Mouse (Mus musculus): Measurements from ENCODE around the gene Mcu. TPM values are rescaled to one million over a fixed set of nuclear protein-coding genes. Genes with fewer than 3 reads are reported as not detected.

The Mcu gene
- total RNA-seq, 2 experiments from 2014 or later, result 39.5 to 57.3 TPM

GRCm38 (mm10) chr10:59539533-59539875 is 77.0 kb downstream of the Mcu start:
- ATAC-seq (replicated peaks; ENCODE audit: poor library complexity), result peak; percentile 71

- 0 out of 2 replicates have a peak, but pooled peaks have one; percentile 5 for ATAC-seq (replicated peaks; ENCODE audit: poor library complexity)
These were observed 77.5 kb downstream of the Mcu start for GRCm38 (mm10) chr10:59538767-59539532.

DNA sequence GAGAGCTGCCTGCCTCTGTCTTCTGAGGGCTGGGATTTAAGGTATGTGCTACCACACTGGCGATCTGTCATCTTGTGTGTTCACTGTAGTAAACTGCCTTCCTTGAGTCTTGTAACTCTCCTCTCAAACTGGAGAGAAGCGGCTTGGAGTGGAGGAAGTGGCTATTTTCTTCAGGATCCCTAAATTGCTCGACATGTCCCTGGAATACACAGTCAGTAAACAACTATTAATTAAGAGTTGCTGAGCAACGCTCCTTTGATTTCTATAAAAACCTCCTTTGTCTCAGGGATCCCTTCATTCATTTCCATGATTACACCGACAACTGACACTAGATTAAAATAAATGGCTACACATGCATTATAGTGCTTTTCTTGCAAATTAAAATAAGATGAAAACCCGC is 78.4 kb downstream of the Mcu start:
- no peak for ATAC-seq (replicated peaks; ENCODE audit: poor library complexity)

GRCm38 (mm10) chr10:59537579-59537978 is 78.9 kb downstream of the Mcu start:
- no peak for ATAC-seq (replicated peaks; ENCODE audit: poor library complexity)

- ATAC-seq (replicated peaks; ENCODE audit: poor library complexity), result no peak
These were observed 84.2 kb downstream of the Mcu start for GRCm38 (mm10) chr10:59532256-59532655.

DNA sequence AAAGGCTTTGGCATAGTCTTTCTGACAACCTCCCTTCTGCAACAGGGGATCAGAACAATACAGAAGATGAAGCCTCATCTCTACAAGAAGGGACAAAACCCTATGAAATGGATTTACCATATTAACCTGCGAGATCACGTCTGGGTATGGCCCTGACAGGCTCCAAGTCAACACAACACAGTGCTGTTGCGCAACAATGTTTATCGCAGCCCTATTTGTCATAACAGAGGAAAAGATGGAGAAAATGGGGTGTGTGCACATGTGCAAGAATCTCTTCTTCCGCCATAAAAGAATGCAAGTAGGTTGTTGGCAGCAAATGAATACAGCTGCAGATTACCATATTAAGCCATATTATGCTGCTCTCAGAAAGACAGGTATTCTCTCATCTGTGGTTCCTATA is 88.7 kb downstream of the Mcu start:
- ATAC-seq (replicated peaks; ENCODE audit: poor library complexity), result no peak

- ATAC-seq (replicated peaks; ENCODE audit: poor library complexity), result no peak
These were observed 89.2 kb downstream of the Mcu start for GRCm38 (mm10) chr10:59527311-59527710.

- no peak for ATAC-seq (replicated peaks; ENCODE audit: poor library complexity)
These were observed 91.8 kb downstream of the Mcu start for GRCm38 (mm10) chr10:59524675-59525074.

GRCm38 (mm10) chr10:59523826-59524331 is 92.6 kb downstream of the Mcu start:
- ATAC-seq (replicated peaks; ENCODE audit: poor library complexity), result no peak

DNA sequence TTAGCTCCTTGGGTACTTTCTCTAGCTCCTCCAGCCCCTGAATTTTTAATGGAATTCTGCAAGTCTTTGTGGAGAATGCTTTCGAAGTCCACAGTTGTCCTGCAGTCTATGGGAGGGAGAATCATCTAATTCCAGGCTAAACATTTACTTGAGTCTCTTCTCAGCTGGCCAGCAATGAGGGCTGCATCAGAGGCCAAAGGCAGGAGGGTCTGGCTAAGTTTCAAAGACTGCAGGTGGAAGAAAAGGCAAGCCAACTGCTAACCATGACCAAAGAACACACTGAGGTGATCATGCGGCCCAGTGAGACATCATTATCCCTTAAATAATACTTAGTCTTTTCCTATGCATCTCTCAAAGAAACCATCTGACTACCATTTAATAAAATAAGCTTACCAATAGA is 95.8 kb downstream of the Mcu start:
- ATAC-seq (replicated peaks; ENCODE audit: poor library complexity), result no peak

GRCm38 (mm10) chr10:59519411-59519810 is 97.1 kb downstream of the Mcu start:
- ATAC-seq (replicated peaks; ENCODE audit: poor library complexity), result no peak

- no peak for ATAC-seq (replicated peaks; ENCODE audit: poor library complexity)
These were observed 99.3 kb downstream of the Mcu start for GRCm38 (mm10) chr10:59517201-59517600.

DNA sequence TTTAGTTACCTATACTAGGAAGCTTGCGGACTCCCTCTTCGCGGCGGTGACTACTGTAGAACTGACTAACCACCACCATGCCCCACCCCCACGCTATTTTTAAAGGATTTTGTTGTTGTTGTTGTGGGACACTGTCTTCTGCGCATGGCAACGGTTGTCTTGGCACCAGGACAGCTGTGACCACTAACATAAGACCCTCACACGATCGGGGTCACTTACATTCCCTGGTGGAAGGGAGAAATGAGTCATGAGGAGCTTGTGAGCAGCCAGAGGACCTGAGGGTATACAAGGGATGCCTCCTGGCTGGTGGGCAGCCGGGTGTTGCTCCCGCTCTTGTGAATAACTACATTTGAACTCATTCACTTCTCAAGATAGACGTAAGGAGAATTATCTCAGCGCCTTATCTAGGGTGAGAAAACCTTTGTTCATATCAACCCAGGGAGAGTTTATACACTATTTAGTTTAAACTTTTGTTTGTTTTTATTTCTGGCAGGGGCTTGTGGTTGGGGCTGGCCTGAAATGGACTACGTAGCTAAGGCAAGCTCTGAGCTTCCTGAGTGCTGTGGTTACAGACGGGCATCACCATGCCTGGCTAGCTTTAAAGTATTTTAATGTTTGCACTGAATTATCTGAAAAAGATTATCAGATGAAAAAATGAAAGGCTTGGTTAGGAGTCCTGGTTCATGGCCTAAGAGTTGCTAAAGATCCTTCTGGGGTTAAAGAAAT is 101.6 kb downstream of the Mcu start:
- no peak for ATAC-seq (replicated peaks; ENCODE audit: poor library complexity)

DNA sequence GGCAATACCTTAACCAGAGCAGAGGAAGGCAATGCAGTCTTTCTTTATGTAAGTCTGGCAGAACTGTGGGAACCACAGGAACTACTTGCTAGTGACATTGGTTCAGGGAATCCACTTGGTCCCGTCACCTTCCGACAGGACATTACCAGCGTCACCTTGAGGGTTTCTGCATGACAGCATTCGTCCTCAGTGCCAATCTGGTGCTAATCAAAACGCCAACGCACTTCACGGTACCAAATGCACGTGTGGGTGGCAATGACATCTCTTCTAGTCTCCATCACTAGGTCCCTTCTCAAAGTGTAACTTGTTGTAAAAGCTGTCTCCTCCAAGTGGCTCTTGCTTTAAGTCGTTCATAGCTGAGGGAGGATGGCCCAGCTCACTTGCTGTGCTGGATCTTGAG is 104.3 kb downstream of the Mcu start:
- no peak for ATAC-seq (replicated peaks; ENCODE audit: poor library complexity)

DNA sequence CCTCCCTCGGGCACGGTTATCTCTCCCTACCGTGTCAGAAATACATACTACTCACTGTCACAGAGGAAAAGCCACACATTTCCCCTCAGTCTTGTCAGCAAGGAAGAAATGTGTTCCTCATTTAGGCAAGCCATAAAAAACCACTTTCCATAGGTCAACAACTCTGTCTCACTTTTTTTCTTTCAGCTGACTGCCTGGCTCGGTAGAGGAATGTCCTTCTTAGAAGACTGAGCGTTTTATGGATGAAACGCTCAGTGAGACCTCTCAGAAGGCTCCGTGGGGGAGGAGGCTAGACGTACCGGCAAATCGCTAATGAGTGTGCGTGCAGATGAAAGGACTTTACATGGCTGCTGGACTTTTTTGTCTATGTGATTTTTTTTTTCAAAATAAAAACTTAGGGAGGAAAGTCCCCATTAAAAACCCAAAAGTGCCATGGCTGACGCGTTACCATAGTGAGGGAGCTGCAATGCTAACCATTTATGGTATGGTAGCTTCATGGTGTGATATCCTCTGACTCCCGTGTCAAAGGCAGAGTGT is 105.0 kb downstream of the Mcu start:
- ATAC-seq (replicated peaks; ENCODE audit: poor library complexity), result peak; percentile 69

GRCm38 (mm10) chr10:59510713-59511426 is 105.6 kb downstream of the Mcu start:
- no peak for ATAC-seq (replicated peaks; ENCODE audit: poor library complexity)

DNA sequence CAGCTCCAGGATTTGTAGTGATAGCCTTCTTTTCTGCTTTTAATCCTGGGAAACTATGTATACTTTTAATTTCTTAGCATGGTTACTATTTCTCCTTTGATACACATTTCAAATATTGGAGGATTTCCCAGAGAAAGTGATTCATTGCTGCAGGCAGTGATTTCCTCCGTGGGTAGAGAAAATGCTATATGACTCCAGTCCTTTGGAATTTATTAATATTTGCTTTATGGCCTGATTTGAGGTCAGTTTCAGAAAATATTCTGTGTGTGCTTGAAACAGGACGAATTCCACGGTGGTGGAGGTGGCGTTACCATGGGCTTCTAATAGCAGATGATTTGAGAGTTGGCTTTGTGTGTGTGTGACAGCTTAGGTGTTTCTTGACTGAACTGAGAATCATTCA is 107.3 kb downstream of the Mcu start:
- ATAC-seq (replicated peaks; ENCODE audit: poor library complexity), result no peak

DNA sequence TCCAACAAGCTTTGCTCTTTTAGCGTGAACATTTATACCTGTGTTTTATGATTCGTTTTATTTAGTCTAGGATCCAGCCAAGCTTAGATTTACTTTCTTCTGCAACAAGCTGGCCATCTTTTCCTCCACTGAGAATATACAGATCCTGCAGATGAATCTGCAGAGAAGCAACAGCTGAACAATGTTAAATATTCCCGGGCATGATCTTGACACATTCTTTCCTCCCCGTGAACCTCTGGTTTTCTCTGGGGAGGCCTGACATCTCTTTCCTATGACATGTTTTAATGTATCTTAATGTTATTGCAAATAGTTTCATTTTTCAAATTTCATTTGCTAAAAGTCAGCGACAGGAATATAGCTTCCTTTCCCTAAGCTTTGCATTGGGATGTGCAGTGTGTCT is 109.8 kb downstream of the Mcu start:
- ATAC-seq (replicated peaks; ENCODE audit: poor library complexity), result no peak

DNA sequence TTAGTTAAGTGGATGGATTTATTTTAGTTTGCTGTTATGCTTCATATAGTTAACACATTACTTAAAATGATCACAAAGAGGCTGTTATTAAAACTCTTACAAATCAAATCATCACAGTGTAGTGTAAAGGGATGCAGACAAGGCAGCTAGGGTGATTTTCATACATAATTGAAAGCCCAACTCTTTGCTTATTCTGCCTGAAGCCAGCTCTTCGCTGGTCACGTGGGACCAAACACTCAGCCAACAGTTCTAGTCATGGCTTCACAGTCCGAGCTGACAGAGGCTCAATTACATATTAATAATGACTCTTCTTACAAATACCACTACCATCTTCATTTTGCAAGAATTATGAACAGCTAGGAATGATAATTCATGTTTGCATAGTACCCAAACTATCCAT is 112.2 kb downstream of the Mcu start:
- no peak for ATAC-seq (replicated peaks; ENCODE audit: poor library complexity)

- ATAC-seq (replicated peaks; ENCODE audit: poor library complexity), result no peak
These were observed 112.9 kb downstream of the Mcu start for GRCm38 (mm10) chr10:59503433-59504210.

DNA sequence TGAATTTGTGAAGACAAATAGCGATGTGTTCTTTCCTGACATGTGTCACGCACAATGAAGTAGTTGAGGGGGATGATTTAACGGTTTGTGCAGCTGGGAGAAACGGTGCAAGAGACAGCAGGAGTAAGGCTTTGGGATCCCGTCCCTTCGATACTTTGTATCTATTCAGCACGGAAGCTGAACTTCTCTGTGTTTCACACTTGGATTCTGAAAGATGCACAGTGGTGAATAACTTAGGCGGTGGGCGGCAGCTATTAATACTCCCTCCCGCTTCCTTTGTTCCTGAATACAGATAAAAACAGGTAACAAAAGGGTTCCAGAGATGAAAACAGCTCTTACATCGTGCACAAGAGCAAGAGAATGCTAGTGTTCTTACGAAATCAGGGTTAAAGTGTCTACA is 114.1 kb downstream of the Mcu start:
- no peak for ATAC-seq (replicated peaks; ENCODE audit: poor library complexity)
